Mouse (Mus musculus): Measurements from ENCODE around the gene Ifi27.

- no peak for TF ChIP-seq CTCF (conservative IDR thresholded peaks at IDR 0.05; ENCODE audit: low read length)
- TF ChIP-seq POU5F1 (IDR thresholded peaks at IDR 0.05; ENCODE audit: borderline replicate concordance, low read length) = no peak
- TF ChIP-seq NANOG (IDR thresholded peaks at IDR 0.05; ENCODE audit: borderline replicate concordance, low read length) = no peak
Measured at GRCm38 (mm10) chr12:103476779-103477389, 42.9 kb downstream of the Ifi27 start.

Data from E14TG2a.4 (cell line).